Mouse (Mus musculus) erythroblast, adult 5-6 weeks (primary cell): ENCODE measurements around the gene Fam193b. TPM values are rescaled to one million over a fixed set of nuclear protein-coding genes. Genes with fewer than 3 reads are reported as not detected.

Experiments used
- ATAC-seq: replicated peaks from 2 replicates; pipeline ENCODE4 v1.8.0; 2016; ENCODE audit warnings: moderate number of reproducible peaks, mild to moderate bottlenecking, moderate TSS enrichment, inconsistent platforms; ENCODE audit not compliant: poor library complexity, low FRiP score, severe bottlenecking
- total RNA-seq, 2 experiments: library from RNA; stranded (forward) in 1 of 2; stranded (reverse) in 1 of 2; fragments of 150-400 nt in 1 of 2; fragments of 200-764, 138-1000 nt in 1 of 2; gene quantifications; 2 replicates each; pipeline versions ENCODE4 v1.2.3 to v1.2.4; 2015 to 2017; ENCODE audit warnings: low replicate concordance in 2 of 2

The Fam193b gene
- total RNA-seq, 2 experiments from 2014 or later: 23.7 to 38.6 TPM

GRCm38 (mm10) chr13:55535191-55535590, 35.7 kb downstream of the Fam193b start:
- no peak for ATAC-seq

DNA sequence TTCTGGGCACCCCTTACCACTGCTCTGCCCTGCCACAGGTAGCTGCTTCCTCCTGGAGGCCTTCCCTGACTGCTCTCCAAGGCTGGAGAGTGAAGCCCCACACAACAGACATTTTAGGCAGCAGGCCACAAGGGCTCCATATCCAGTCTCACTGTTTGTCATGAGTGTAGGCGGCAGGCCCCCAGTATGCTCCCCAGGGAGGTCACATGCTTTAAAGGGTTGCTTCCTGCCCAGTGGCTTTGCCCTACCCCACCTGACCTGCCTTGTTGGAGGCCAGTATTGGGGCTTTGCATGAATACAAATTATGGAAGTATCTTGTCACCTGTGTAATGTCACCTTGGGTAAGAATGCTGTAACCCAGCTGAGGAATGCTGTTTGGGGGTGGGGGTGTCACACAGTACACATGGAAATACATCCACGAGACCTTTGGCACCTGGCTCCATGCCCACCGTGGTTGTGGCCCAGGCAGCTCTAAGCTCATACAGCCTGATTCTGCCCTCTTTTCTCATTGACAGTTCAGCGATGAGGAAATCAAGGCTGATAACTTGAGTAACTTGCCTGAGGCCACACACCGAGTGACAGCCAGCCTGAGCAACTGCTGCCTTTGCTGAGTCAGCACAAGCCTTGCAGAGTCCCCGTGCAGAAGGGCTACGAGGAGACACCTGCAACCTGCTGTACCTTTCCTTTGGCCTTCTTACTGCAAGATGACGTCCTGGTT, 41.6 kb downstream of the Fam193b start, which contains the start of gene Dok3:
TSS of gene Dok3 (minus strand) at position 99 of the 718 bp plus-strand sequence.
- ATAC-seq: no peak

GRCm38 (mm10) chr13:55527834-55528772, 42.8 kb downstream of the Fam193b start:
- no peak for ATAC-seq

- ATAC-seq: no peak
Observed at GRCm38 (mm10) chr13:55527212-55527611, 43.7 kb downstream of the Fam193b start.

DNA sequence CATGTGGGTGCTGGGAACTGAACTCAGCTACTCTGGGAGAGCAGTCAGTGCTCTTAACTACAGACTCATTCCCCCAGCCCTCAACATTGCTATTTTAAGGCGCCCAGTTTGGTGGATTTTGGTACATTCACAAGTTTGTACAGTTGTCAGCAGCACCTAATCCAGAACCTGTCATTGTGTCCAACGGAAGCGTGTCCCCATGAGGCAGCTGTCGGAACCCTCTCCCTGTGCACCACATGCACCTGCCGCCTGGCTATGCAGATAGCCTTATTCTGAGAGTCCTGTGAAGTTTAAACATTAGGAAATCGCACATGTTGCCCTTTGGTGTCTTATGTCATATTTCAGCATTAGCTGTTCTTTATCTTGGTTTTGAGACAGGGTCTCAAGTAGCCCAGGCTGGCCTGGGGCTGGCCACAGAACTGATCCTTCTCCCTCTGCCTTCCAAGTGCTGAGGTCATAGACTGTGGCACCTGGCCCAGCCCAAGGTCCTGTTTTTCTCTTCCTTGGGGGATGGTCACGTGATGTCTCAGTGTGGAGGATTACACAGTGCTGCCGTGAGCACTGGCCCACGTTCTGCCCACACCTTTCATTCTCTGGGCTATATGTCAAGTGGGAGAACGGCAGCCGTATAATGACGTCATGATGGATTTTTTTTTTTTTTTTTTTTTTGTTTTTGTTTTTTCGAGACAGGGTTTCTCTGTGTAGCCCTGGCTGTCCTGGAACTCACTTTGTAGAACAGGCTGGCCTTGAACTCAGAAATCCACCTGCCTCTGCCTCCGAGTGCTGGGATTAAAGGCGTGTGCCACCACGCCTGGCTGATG, 45.0 kb downstream of the Fam193b start:
- no peak for ATAC-seq

DNA sequence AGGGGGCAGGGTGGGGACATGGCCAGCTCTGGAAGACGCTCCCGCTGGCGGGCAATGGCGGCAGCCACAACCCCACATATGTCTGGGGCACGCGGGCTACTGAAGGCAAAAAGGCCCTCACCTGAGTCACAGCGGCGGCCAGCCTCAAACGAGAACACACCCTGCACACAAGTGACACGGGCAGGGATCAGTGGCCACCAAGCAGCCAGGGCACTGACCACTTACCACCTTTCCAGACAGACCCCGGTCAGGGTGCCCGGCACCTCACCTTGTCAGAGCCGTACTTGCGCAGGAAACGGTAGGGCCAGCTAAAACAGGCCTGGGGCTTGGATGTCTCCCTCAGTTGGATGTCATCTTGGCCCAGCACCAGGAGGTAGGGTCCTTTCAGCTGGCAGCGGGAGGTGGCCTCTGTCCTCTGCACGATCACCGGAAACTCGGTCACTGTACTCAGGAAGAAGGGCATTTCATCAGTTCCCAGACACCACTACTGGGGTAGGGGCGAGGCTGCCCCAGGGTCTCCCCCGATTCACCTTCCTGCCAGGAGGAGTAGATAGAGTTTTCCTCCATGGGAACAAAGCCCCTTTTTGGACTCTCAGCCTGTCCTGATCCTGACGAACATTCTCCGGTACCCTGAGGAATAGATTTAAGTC, 46.8 kb downstream of the Fam193b start:
- ATAC-seq: no peak

- ATAC-seq: no peak
Observed at GRCm38 (mm10) chr13:55523278-55523677, 47.6 kb downstream of the Fam193b start.

DNA sequence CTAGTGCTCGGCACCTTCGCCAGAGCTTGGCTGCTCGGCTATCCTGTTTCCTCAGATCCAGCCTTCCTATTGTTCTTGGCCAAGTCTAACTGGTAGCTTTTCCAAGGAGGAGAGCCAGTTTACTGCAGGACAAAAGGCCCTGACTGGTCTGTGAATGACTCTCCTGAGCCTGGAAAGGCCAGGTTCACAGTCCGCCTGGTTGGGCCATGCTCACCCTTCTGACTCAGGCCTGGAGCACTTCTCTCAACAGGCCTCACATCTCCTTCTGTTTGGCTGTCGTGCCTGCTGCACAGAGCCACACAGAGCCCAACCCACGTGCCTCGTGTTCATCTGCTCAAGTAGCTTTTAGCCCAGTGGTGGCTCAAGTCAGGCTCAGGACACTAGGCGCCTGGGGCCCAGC, 48.2 kb downstream of the Fam193b start:
- ATAC-seq: no peak

DNA sequence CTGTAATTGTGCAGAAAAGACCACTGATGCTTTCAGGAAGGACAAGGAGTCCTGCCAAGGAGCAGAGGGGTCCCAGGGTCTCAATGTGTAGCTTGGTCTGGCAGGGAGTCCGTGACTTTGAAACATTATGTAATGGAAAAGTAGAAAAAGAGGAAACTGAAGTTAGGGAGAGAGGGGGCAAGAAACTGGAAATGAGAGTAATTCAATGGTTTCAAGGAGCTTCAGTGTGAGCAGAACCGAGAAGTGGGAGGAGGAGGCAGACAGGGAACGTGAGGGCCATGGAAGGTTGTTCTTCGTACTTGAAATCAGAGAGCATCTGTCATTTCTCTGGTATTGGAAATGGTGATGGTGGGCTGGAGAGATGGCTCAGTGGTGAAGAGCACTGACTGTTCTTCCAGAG, 51.3 kb downstream of the Fam193b start:
- no peak for ATAC-seq

- 0 out of 2 replicates have a peak, but pooled peaks have one; percentile 50 for ATAC-seq
Observed at GRCm38 (mm10) chr13:55516955-55517354, 54.0 kb downstream of the Fam193b start.

DNA sequence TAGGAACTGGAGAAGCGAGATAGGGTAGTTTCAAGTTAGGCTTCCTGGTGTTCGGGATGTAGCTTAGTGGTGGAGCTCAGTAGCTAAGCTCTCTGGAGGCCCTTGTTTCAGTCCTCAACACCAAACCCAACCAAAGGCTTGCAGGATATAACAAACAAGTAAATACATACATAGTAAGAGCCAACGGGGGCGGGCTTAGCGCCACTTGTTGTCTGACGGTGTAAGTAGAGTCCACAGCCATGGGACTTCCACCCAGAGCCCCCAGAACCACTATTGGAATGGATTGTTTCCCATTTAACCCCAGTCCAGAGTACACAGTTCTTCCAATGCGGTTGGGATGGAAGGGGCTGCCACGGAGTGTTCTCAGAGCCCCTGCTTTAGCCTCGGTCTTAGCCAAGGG, 57.1 kb downstream of the Fam193b start:
- ATAC-seq: no peak

GRCm38 (mm10) chr13:55513111-55513748, 57.7 kb downstream of the Fam193b start, which contains the start of gene Pdlim7:
Gene Pdlim7 (minus strand): TSS chr13:55513676.
- ATAC-seq: peak; percentile 85

DNA sequence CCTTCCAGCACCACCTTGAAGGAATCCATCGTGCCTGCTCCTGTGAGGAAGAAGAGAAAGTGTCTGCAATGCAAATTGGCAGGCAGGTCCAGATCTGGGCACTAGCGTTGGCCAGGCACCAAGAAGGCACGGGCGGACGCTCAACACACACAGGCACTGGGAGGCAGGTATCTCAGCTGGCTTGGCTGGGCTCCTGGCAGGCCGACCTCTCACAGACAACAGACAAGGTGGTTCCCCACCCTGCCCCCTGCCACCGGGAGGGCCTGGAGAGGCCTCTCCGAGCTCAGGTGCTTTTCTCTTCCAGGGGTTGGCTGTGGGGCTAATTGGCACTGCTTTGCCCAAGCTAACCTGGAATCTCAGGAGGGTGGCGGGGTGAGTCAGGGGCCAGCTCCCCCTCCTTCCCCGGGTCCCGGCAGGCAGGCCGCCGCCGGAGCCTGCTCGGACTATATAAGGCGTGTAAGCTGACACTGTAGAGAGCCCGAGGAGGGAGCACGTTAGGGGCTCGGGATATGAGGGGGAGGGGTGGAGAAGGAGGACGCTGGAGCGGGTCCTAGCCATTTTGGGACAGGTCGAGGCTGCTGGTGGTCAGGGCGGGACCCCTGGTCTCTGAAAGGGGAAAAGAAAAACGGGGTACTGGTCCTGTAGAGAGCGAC, 58.4 kb downstream of the Fam193b start:
- no peak for ATAC-seq

DNA sequence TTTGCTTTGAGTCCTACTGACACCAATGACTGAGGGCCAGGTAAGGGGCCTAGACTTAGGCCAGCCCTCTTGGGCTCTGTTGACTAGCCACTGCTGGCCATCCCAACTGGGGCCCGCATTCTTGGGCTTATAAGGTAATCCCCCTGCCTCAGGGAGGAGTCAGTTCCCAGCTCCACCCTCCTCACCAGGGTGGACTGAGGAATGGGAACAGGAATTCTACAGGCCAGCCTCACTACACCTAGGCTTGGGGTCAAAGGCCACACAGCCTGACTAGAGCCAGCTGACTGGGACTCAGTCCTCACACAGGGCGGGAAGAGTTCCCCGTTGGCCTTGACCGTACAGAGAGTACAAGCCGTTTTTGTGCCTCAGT, 59.4 kb downstream of the Fam193b start:
- ATAC-seq: no peak

DNA sequence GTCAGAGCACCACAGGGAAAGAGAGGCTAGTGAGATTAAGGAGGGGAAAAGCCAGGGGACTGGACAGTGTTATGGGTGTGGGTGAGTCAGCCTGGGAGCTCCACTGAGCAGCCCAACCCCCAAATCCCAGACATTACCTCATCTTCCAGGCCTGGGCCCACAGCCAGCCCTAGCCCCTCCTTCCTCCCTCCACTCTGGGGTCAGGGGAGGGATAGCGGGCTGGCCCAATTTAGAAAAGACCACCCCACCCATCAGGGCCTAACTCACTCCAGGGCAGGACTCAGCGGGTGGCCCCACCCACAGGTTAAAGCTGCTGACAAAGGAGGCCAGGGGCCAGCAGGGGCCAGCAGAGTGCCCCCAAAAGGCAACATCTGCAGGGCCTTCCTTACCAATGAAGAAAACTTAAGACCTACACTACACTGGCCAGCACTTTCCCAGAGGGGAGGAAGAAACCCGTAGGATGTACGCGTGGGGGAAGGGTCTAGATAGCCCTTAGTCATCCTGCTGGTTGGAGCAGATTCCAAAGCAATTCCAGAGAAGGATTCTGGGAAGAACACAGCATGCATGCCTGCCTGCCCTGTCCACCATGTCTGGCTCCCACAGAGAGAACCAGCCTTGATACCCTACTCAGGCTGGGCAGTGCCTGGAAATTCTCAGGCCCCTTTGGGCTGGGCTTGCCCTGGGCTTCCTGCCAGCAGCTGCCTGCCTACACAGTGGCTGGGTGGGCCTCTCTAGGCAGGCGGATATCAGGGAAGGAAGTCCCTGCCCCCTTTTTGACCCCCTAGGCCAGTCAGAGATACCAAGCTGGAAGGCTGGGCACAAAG, 60.0 kb downstream of the Fam193b start:
- ATAC-seq: no peak

- no peak for ATAC-seq
Observed at GRCm38 (mm10) chr13:55510332-55510667, 60.6 kb downstream of the Fam193b start.

DNA sequence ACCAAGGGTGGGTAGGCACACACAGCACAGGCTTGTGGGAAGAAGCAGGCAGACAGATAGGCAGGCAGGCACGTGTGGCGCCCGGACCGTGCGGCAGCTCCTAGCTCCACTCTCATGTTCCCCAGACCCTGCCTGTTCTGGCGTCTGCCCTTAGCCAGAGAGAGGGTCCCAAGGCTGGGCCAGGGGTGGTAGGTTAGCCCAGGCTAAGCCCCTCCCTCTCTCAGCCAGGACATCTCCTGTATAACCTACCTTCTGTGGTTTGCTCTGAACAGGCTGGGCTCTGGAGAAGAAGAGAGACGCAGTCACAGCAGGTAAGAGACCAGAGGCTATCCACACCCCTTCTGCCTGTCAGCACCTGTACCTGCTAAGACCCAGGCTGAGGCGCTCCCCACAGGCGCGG, 62.4 kb downstream of the Fam193b start:
- no peak for ATAC-seq

DNA sequence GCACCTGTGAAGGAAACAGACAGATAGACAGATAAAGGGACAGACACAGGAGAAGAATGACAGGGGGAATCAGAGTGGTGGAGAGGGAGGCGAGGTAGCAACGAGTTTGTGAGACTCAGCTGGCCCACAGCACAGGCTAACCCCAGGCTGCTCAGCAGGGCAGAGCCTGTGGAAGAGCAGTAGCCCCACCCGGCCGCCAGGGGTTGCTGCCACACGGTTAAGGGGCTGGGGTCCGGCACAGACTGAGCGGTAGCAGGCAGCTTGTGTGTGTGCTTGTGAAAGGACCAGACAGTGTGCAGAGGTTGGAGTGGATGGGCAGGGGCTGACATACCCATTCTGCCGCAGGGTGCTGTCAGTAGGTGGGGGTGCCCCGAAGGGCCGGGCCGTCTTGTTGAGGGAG, 63.0 kb downstream of the Fam193b start:
- no peak for ATAC-seq
